Comparison of ENCODE assay signal across 18 mouse cellular contexts in the genomic region with DNA sequence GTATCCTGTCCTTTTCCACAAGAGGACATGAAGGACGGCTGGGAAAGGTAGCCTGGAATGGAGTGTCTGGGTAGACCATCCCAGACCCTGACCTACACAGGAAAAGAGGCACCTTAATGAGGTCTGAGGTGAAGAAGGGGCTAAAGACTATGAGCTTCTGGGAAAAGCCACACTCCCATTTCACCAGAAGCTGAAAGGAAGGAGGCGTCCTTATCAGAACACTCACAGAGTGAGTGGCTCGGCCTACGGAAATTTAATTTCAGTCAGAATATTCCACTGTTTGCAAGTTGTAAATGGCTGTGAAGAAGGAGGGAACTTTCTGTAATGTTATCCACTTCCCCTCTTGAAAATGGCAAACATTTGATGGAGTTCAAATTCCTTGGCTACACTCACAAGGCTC. TPM values are rescaled to one million over a fixed set of nuclear protein-coding genes. Genes with fewer than 3 reads are reported as not detected.
DNase-seq lines count a peak whose midpoint lies in the region; ATAC-seq lines count a peak whose summit lies in the region.
"Had no signal": no experiment of that assay in that cellular context is flagged by ENCODE, and none has a peak within 500 bp of the region (broad histone marks: within the 10 kb centered on the region; RNA-seq: fewer than 3 reads in every experiment).

No protein-coding gene starts in this region.

- 0 out of 2 replicates have a peak overlapping the region, but pooled peaks have one; percentile 45 for H3K27ac ChIP-seq in kidney, embryonic 15.5 days
- peak overlapping the region; percentile 37; the same call in 1 of the 2 replicates for H3K27ac ChIP-seq in limb, embryonic 10.5 days
- H3K27ac ChIP-seq: embryonic facial prominence, embryonic 13.5 days; forebrain, embryonic 13.5 days; heart, adult 2 months; hindbrain, embryonic 15.5 days; midbrain, embryonic 15.5 days had no signal

- H3K36me3 ChIP-seq in kidney, embryonic 15.5 days, result no peaks in the 10 kb centered on the region
- H3K36me3 ChIP-seq in limb, embryonic 10.5 days, result no peaks in the 10 kb centered on the region
- H3K36me3 ChIP-seq: embryonic facial prominence, embryonic 13.5 days; hindbrain, embryonic 15.5 days; midbrain, embryonic 15.5 days had no signal

- 40% methylated on average over 4 of the region's 4 CpGs for WGBS in kidney, embryonic 15.5 days
- WGBS in limb, embryonic 10.5 days, result 73% methylated on average over 4 of the region's 4 CpGs

- no peaks in the 10 kb centered on the region for H3K9me3 ChIP-seq in kidney, embryonic 15.5 days (replicated peaks)
- H3K9me3 ChIP-seq in limb, embryonic 10.5 days (replicated peaks), result no peaks in the 10 kb centered on the region
- H3K9me3 ChIP-seq: embryonic facial prominence, embryonic 13.5 days; forebrain, embryonic 13.5 days; hindbrain, embryonic 15.5 days; midbrain, embryonic 15.5 days had no signal

- no peak overlapping the region for H3K4me2 ChIP-seq in kidney, embryonic 15.5 days
- H3K4me2 ChIP-seq: embryonic facial prominence, embryonic 13.5 days; forebrain, embryonic 13.5 days; hindbrain, embryonic 15.5 days; midbrain, embryonic 15.5 days had no signal

- ATAC-seq in kidney, embryonic 15.5 days (replicated peaks; ENCODE audit: low FRiP score), result no peak
- ATAC-seq: forebrain, embryonic 13.5 days; midbrain, embryonic 15.5 days had no signal

- H3K4me3 ChIP-seq in kidney, embryonic 15.5 days (replicated peaks), result no peak overlapping the region
- no peak overlapping the region for H3K4me3 ChIP-seq in limb, embryonic 10.5 days
- H3K4me3 ChIP-seq: embryonic facial prominence, embryonic 13.5 days; forebrain, embryonic 13.5 days; heart, adult 2 months; hindbrain, embryonic 15.5 days; midbrain, embryonic 15.5 days had no signal

- H3K27me3 ChIP-seq in kidney, embryonic 15.5 days, result no peaks in the 10 kb centered on the region
- H3K27me3 ChIP-seq in limb, embryonic 10.5 days (ENCODE audit: low read depth, poor library complexity, severe bottlenecking), result no peaks in the 10 kb centered on the region
- H3K27me3 ChIP-seq: embryonic facial prominence, embryonic 13.5 days; forebrain, embryonic 13.5 days; hindbrain, embryonic 15.5 days; midbrain, embryonic 15.5 days had no signal

- H3K9ac ChIP-seq in kidney, embryonic 15.5 days, result no peak overlapping the region
- H3K9ac ChIP-seq: embryonic facial prominence, embryonic 13.5 days; forebrain, embryonic 13.5 days; hindbrain, embryonic 15.5 days; midbrain, embryonic 15.5 days had no signal

- no peak for DNase-seq in kidney, postnatal 36 days
- DNase-seq in A20 (ENCODE audit: low read depth, low spot score), result peak; percentile 19
- DNase-seq in CD4-positive helper T cell, adult 2 months (ENCODE audit: low read depth, low spot score), result peak; percentile 28
- no peak for DNase-seq in limb, embryonic 10.5 days (ENCODE audit: low spot score)
- DNase-seq in right cerebral cortex, adult 18-20 months, result no peak
- DNase-seq in adrenal gland, postnatal 10 days, result no peak
- no peak for DNase-seq in left cerebral cortex, adult 11 months (ENCODE audit: low spot score)
- DNase-seq: adrenal gland, postnatal 25 days; cerebellum, postnatal 36 days; heart, adult 2 months; kidney, adult 18-20 months; right cerebral cortex, postnatal 25 days; thymus, postnatal 14 days had no signal

- peaks cover 40% of the 10 kb centered on the region for H3K4me1 ChIP-seq in kidney, embryonic 15.5 days
- peaks cover 27% of the 10 kb centered on the region for H3K4me1 ChIP-seq in limb, embryonic 10.5 days
- H3K4me1 ChIP-seq: midbrain, embryonic 15.5 days had no signal

RNA-seq across cellular contexts. Expression of a gene that starts 8.7 kb away (rescaled TPM):
- 15.8 and 17.3 TPM in 2 replicates for polyA plus RNA-seq in kidney, embryonic 15.5 days (2015; fragmentation: Nextera tagmentation; extraction: Ambion mirVana)
- 7.3 and 8.9 TPM in 2 replicates for polyA plus RNA-seq in limb, embryonic 10.5 days (2016; fragmentation: Nextera tagmentation; extraction: Ambion mirVana)
- 1 to 10 TPM; 4.0 to 9.3 TPM for total RNA-seq in adrenal gland, postnatal 10 days (2021)

RNA-seq across cellular contexts. Expression of a gene that starts 34.6 kb away (rescaled TPM):
- polyA plus RNA-seq in kidney, embryonic 15.5 days (2015; fragmentation: Nextera tagmentation; extraction: Ambion mirVana), result 11.1 and 12.3 TPM in 2 replicates
- 11.5 and 12.3 TPM in 2 replicates for polyA plus RNA-seq in limb, embryonic 10.5 days (2016; fragmentation: Nextera tagmentation; extraction: Ambion mirVana)
- 1 to 10 TPM; 4.5 to 6.5 TPM for total RNA-seq in adrenal gland, postnatal 10 days (2021)

Comparison
In these comparisons a context has a peak if more than half of its experiments do, and no peak if none do; other contexts are left out.
1. DNase-seq: peak in A20 (single experiment) and CD4-positive helper T cell, adult 2 months (single experiment); none in kidney, postnatal 36 days (0 of 2), limb, embryonic 10.5 days (single experiment), right cerebral cortex, adult 18-20 months (single experiment), adrenal gland, postnatal 10 days (single experiment) and left cerebral cortex, adult 11 months (single experiment).